Mouse (Mus musculus): Measurements from ENCODE around the gene Rora.

- TF ChIP-seq CTCF (IDR thresholded peaks at IDR 0.05; ENCODE audit: extremely low read depth, insufficient read length, insufficient replicate concordance, low read depth, low read length) (no peak), POLR2A (IDR thresholded peaks at IDR 0.05; ENCODE audit: low read depth, low read length) (no peak)
Measured at GRCm38 (mm10) chr9:69380546-69380945, 727.0 kb downstream of the Rora start.
